Mouse (Mus musculus): Measurements from ENCODE around the gene Tekt1. TPM values are rescaled to one million over a fixed set of nuclear protein-coding genes. Genes with fewer than 3 reads are reported as not detected.
A peak's percentile ranks its signal among the peaks of the same experiment; 100 is the strongest.

Gene Tekt1
- polyA plus RNA-seq, 1 experiment, result not detected

GRCm38 (mm10) chr11:72361385-72362346 is 576 bp downstream of the Tekt1 start:
- WGBS, result 18% methylated on average over 42 of the region's 42 CpGs
- TF ChIP-seq POLR2A (IDR thresholded peaks at IDR 0.05; ENCODE audit: borderline replicate concordance, control insufficient read depth, low read depth, low read length) (no peak), CTCF (IDR thresholded peaks at IDR 0.05; ENCODE audit: control insufficient read depth, insufficient read depth, low read length) (no peak)
- no peak overlapping the region for H3K27ac ChIP-seq (ENCODE audit: control insufficient read depth, insufficient read depth, low read depth, low read length, poor library complexity)
- no peak overlapping the region for H3K4me3 ChIP-seq (replicated peaks; ENCODE audit: control insufficient read depth, low read depth, low read length)
- H3K4me1 ChIP-seq (ENCODE audit: control insufficient read depth, insufficient read depth, low read length), result peaks cover 2% of the 10 kb centered on the region; the same call in 1 of the 2 replicates

GRCm38 (mm10) chr11:72354971-72355728 is 7.1 kb downstream of the Tekt1 start:
- H3K4me3 ChIP-seq (replicated peaks; ENCODE audit: control insufficient read depth, low read depth, low read length), result no peak overlapping the region
- no peak overlapping the region for H3K27ac ChIP-seq (ENCODE audit: control insufficient read depth, insufficient read depth, low read depth, low read length, poor library complexity)
- WGBS, result 28% methylated on average over 20 of the region's 20 CpGs
- TF ChIP-seq POLR2A (IDR thresholded peaks at IDR 0.05; ENCODE audit: borderline replicate concordance, control insufficient read depth, low read depth, low read length) (no peak), CTCF (IDR thresholded peaks at IDR 0.05; ENCODE audit: control insufficient read depth, insufficient read depth, low read length) (peak; percentile 89)
- no peaks in the 10 kb centered on the region for H3K4me1 ChIP-seq (ENCODE audit: control insufficient read depth, insufficient read depth, low read length)

GRCm38 (mm10) chr11:72353186-72353585 is 9.1 kb downstream of the Tekt1 start:
- H3K27ac ChIP-seq (ENCODE audit: control insufficient read depth, insufficient read depth, low read depth, low read length, poor library complexity), result no peak overlapping the region
- WGBS, result 75% methylated on average over 3 of the region's 3 CpGs
- no peak overlapping the region for H3K4me3 ChIP-seq (replicated peaks; ENCODE audit: control insufficient read depth, low read depth, low read length)
- TF ChIP-seq CTCF (IDR thresholded peaks at IDR 0.05; ENCODE audit: control insufficient read depth, insufficient read depth, low read length), result no peak
- TF ChIP-seq POLR2A (IDR thresholded peaks at IDR 0.05; ENCODE audit: borderline replicate concordance, control insufficient read depth, low read depth, low read length), result no peak
- H3K4me1 ChIP-seq (ENCODE audit: control insufficient read depth, insufficient read depth, low read length), result no peaks in the 10 kb centered on the region

- H3K4me1 ChIP-seq (ENCODE audit: control insufficient read depth, insufficient read depth, low read length), result no peaks in the 10 kb centered on the region
- H3K4me3 ChIP-seq (replicated peaks; ENCODE audit: control insufficient read depth, low read depth, low read length), result no peak overlapping the region
- no peak for TF ChIP-seq POLR2A (IDR thresholded peaks at IDR 0.05; ENCODE audit: borderline replicate concordance, control insufficient read depth, low read depth, low read length)
- WGBS, result 6% methylated on average over 1 of the region's 1 CpGs
- no peak overlapping the region for H3K27ac ChIP-seq (ENCODE audit: control insufficient read depth, insufficient read depth, low read depth, low read length, poor library complexity)
Measured at GRCm38 (mm10) chr11:72352272-72352671, 10.0 kb downstream of the Tekt1 start.

- no peak overlapping the region for H3K4me3 ChIP-seq (replicated peaks; ENCODE audit: control insufficient read depth, low read depth, low read length)
- H3K4me1 ChIP-seq (ENCODE audit: control insufficient read depth, insufficient read depth, low read length), result no peaks in the 10 kb centered on the region
- TF ChIP-seq CTCF (IDR thresholded peaks at IDR 0.05; ENCODE audit: control insufficient read depth, insufficient read depth, low read length), result no peak
- TF ChIP-seq POLR2A (IDR thresholded peaks at IDR 0.05; ENCODE audit: borderline replicate concordance, control insufficient read depth, low read depth, low read length), result no peak
- WGBS, result 53% methylated on average over 4 of the region's 4 CpGs
- no peak overlapping the region for H3K27ac ChIP-seq (ENCODE audit: control insufficient read depth, insufficient read depth, low read depth, low read length, poor library complexity)
Measured at GRCm38 (mm10) chr11:72349652-72350051, 12.6 kb downstream of the Tekt1 start.

- Histone ChIP-seq H3K4me1 (ENCODE audit: control insufficient read depth, insufficient read depth, low read length) (no peaks in the 10 kb centered on the region), H3K27ac (ENCODE audit: control insufficient read depth, insufficient read depth, low read depth, low read length, poor library complexity) (no peak overlapping the region), H3K4me3 (replicated peaks; ENCODE audit: control insufficient read depth, low read depth, low read length) (no peak overlapping the region)
- TF ChIP-seq CTCF (IDR thresholded peaks at IDR 0.05; ENCODE audit: control insufficient read depth, insufficient read depth, low read length) (no peak), POLR2A (IDR thresholded peaks at IDR 0.05; ENCODE audit: borderline replicate concordance, control insufficient read depth, low read depth, low read length) (no peak)
- WGBS, result 41% methylated on average over 8 of the region's 8 CpGs
Measured at GRCm38 (mm10) chr11:72349016-72349415, 13.2 kb downstream of the Tekt1 start.

GRCm38 (mm10) chr11:72348563-72348962 is 13.7 kb downstream of the Tekt1 start:
- 50% methylated on average over 10 of the region's 10 CpGs for WGBS
- Histone ChIP-seq H3K4me1 (ENCODE audit: control insufficient read depth, insufficient read depth, low read length) (no peaks in the 10 kb centered on the region), H3K4me3 (replicated peaks; ENCODE audit: control insufficient read depth, low read depth, low read length) (no peak overlapping the region), H3K27ac (ENCODE audit: control insufficient read depth, insufficient read depth, low read depth, low read length, poor library complexity) (no peak overlapping the region)
- TF ChIP-seq POLR2A (IDR thresholded peaks at IDR 0.05; ENCODE audit: borderline replicate concordance, control insufficient read depth, low read depth, low read length) (no peak), CTCF (IDR thresholded peaks at IDR 0.05; ENCODE audit: control insufficient read depth, insufficient read depth, low read length) (no peak)

- H3K27ac ChIP-seq (ENCODE audit: control insufficient read depth, insufficient read depth, low read depth, low read length, poor library complexity), result no peak overlapping the region
- TF ChIP-seq POLR2A (IDR thresholded peaks at IDR 0.05; ENCODE audit: borderline replicate concordance, control insufficient read depth, low read depth, low read length) (no peak), CTCF (IDR thresholded peaks at IDR 0.05; ENCODE audit: control insufficient read depth, insufficient read depth, low read length) (no peak)
- no peak overlapping the region for H3K4me3 ChIP-seq (replicated peaks; ENCODE audit: control insufficient read depth, low read depth, low read length)
- H3K4me1 ChIP-seq (ENCODE audit: control insufficient read depth, insufficient read depth, low read length), result no peaks in the 10 kb centered on the region
- 77% methylated on average over 11 of the region's 11 CpGs for WGBS
Measured at GRCm38 (mm10) chr11:72344486-72344885, 17.8 kb downstream of the Tekt1 start.

All from bone marrow, adult 2 months (tissue).